Mouse (Mus musculus): ENCODE results near the gene Bloc1s1.

Gene Bloc1s1

GRCm38 (mm10) chr10:128896807-128897206 lies 27.0 kb downstream of the Bloc1s1 start:
- Histone ChIP-seq H3K4me3 (replicated peaks; ENCODE audit: low read length) (0 out of 2 replicates have a peak overlapping the region, but pooled peaks have one; percentile 63), H3K36me3 (ENCODE audit: insufficient read depth, low read length) (no peaks in the 10 kb centered on the region), H3K27me3 (ENCODE audit: insufficient read depth, low read length) (peaks cover 53% of the 10 kb centered on the region), H3K9me3 (ENCODE audit: low read length) (no peaks in the 10 kb centered on the region), H3K4me1 (replicated peaks; ENCODE audit: low read depth, low read length) (peaks cover 52% of the 10 kb centered on the region)
- TF ChIP-seq NANOG (IDR thresholded peaks at IDR 0.05; ENCODE audit: borderline replicate concordance, low read length) = no peak
- TF ChIP-seq POU5F1 (IDR thresholded peaks at IDR 0.05; ENCODE audit: borderline replicate concordance, low read length) = no peak
- no peak for TF ChIP-seq CTCF (conservative IDR thresholded peaks at IDR 0.05; ENCODE audit: low read length)

GRCm38 (mm10) chr10:128895952-128896693 lies 27.7 kb downstream of the Bloc1s1 start:
- no peak for TF ChIP-seq CTCF (conservative IDR thresholded peaks at IDR 0.05; ENCODE audit: low read length)
- H3K4me3 ChIP-seq (replicated peaks; ENCODE audit: low read length) = peak overlapping the region; percentile 63
- H3K36me3 ChIP-seq (ENCODE audit: insufficient read depth, low read length) = no peaks in the 10 kb centered on the region
- H3K4me1 ChIP-seq (replicated peaks; ENCODE audit: low read depth, low read length) = peaks cover 46% of the 10 kb centered on the region
- H3K9me3 ChIP-seq (ENCODE audit: low read length) = no peaks in the 10 kb centered on the region
- H3K27me3 ChIP-seq (ENCODE audit: insufficient read depth, low read length) = peaks cover 55% of the 10 kb centered on the region

- H3K36me3 ChIP-seq (ENCODE audit: insufficient read depth, low read length) = no peaks in the 10 kb centered on the region
- no peaks in the 10 kb centered on the region for H3K9me3 ChIP-seq (ENCODE audit: low read length)
- peak; percentile 62 for TF ChIP-seq CTCF (conservative IDR thresholded peaks at IDR 0.05; ENCODE audit: low read length)
- TF ChIP-seq POU5F1 (IDR thresholded peaks at IDR 0.05; ENCODE audit: borderline replicate concordance, low read length) = no peak
- H3K27me3 ChIP-seq (ENCODE audit: insufficient read depth, low read length) = peaks cover 62% of the 10 kb centered on the region
- H3K4me3 ChIP-seq (replicated peaks; ENCODE audit: low read length) = peak overlapping the region; percentile 63; the same call in 1 of the 2 replicates
- H3K4me1 ChIP-seq (replicated peaks; ENCODE audit: low read depth, low read length) = peaks cover 42% of the 10 kb centered on the region
Observed at GRCm38 (mm10) chr10:128895437-128895836, 28.4 kb downstream of the Bloc1s1 start.

- Histone ChIP-seq H3K9me3 (ENCODE audit: low read length) (no peaks in the 10 kb centered on the region), H3K4me1 (replicated peaks; ENCODE audit: low read depth, low read length) (peaks cover 63% of the 10 kb centered on the region), H3K36me3 (ENCODE audit: insufficient read depth, low read length) (peaks cover 8% of the 10 kb centered on the region), H3K4me3 (replicated peaks; ENCODE audit: low read length) (peak overlapping the region; percentile 74), H3K27me3 (ENCODE audit: insufficient read depth, low read length) (peaks cover 66% of the 10 kb centered on the region)
- no peak for TF ChIP-seq NANOG (IDR thresholded peaks at IDR 0.05; ENCODE audit: borderline replicate concordance, low read length)
- TF ChIP-seq CTCF (conservative IDR thresholded peaks at IDR 0.05; ENCODE audit: low read length) = no peak
- TF ChIP-seq POU5F1 (IDR thresholded peaks at IDR 0.05; ENCODE audit: borderline replicate concordance, low read length) = no peak
Observed at GRCm38 (mm10) chr10:128892246-128892645, 31.6 kb downstream of the Bloc1s1 start.

GRCm38 (mm10) chr10:128891296-128892094 lies 32.3 kb downstream of the Bloc1s1 start, which contains the start of gene Gdf11:
TSS of gene Gdf11 (minus strand) at chr10:128891718.
- no peak for TF ChIP-seq POU5F1 (IDR thresholded peaks at IDR 0.05; ENCODE audit: borderline replicate concordance, low read length)
- no peak for TF ChIP-seq NANOG (IDR thresholded peaks at IDR 0.05; ENCODE audit: borderline replicate concordance, low read length)
- TF ChIP-seq CTCF (conservative IDR thresholded peaks at IDR 0.05; ENCODE audit: low read length) = no peak
- H3K4me1 ChIP-seq (replicated peaks; ENCODE audit: low read depth, low read length) = peaks cover 65% of the 10 kb centered on the region
- peaks cover 59% of the 10 kb centered on the region for H3K27me3 ChIP-seq (ENCODE audit: insufficient read depth, low read length)
- H3K4me3 ChIP-seq (replicated peaks; ENCODE audit: low read length) = peak within 1 kb of the TSS; percentile 86
- H3K9me3 ChIP-seq (ENCODE audit: low read length) = no peaks in the 10 kb centered on the region
- H3K36me3 ChIP-seq (ENCODE audit: insufficient read depth, low read length) = peaks cover 12% of the 10 kb centered on the region

GRCm38 (mm10) chr10:128890383-128891295 lies 33.2 kb downstream of the Bloc1s1 start:
- Histone ChIP-seq H3K4me3 (replicated peaks; ENCODE audit: low read length) (peak overlapping the region; percentile 86), H3K36me3 (ENCODE audit: insufficient read depth, low read length) (peaks cover 12% of the 10 kb centered on the region), H3K9me3 (ENCODE audit: low read length) (no peaks in the 10 kb centered on the region), H3K27me3 (ENCODE audit: insufficient read depth, low read length) (peaks cover 50% of the 10 kb centered on the region), H3K4me1 (replicated peaks; ENCODE audit: low read depth, low read length) (peaks cover 65% of the 10 kb centered on the region)
- TF ChIP-seq CTCF (conservative IDR thresholded peaks at IDR 0.05; ENCODE audit: low read length) (no peak), POU5F1 (IDR thresholded peaks at IDR 0.05; ENCODE audit: borderline replicate concordance, low read length) (no peak), NANOG (IDR thresholded peaks at IDR 0.05; ENCODE audit: borderline replicate concordance, low read length) (no peak)

- Histone ChIP-seq H3K9me3 (ENCODE audit: low read length) (no peaks in the 10 kb centered on the region), H3K4me1 (replicated peaks; ENCODE audit: low read depth, low read length) (peaks cover 67% of the 10 kb centered on the region), H3K36me3 (ENCODE audit: insufficient read depth, low read length) (peaks cover 18% of the 10 kb centered on the region), H3K27me3 (ENCODE audit: insufficient read depth, low read length) (peaks cover 46% of the 10 kb centered on the region), H3K4me3 (replicated peaks; ENCODE audit: low read length) (peak overlapping the region; percentile 86; the same call in 1 of the 2 replicates)
- TF ChIP-seq NANOG (IDR thresholded peaks at IDR 0.05; ENCODE audit: borderline replicate concordance, low read length) = no peak
- TF ChIP-seq CTCF (conservative IDR thresholded peaks at IDR 0.05; ENCODE audit: low read length) = no peak
- no peak for TF ChIP-seq POU5F1 (IDR thresholded peaks at IDR 0.05; ENCODE audit: borderline replicate concordance, low read length)
Observed at GRCm38 (mm10) chr10:128889846-128890245, 34.0 kb downstream of the Bloc1s1 start.
